Mouse (Mus musculus): ENCODE results near the gene Phactr1. TPM values are rescaled to one million over a fixed set of nuclear protein-coding genes. Genes with fewer than 3 reads are reported as not detected.

Phactr1 gene
- polyA plus RNA-seq, 1 experiment, result 46.9 TPM

DNA sequence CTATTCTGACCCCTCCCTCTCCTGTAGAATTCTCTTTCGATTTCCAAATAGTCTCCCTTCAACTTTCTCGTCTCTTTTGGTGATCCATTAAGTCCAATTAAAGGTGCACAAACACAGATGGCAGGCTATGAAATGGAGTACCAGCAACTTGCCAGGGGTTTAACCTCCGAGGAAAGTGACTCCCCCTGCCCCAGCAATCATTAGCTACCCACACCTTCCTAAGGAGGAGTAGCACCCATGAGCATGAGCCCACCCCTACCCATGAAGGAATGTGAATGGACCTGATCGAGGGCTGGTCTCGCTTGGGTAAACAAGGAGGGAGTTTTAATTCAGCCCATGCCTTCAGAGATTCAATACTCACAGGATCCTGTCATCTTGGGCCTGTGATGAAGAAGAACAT, 268.9 kb downstream of the Phactr1 start:
- 88% methylated on average over 5 of the region's 5 CpGs for WGBS

DNA sequence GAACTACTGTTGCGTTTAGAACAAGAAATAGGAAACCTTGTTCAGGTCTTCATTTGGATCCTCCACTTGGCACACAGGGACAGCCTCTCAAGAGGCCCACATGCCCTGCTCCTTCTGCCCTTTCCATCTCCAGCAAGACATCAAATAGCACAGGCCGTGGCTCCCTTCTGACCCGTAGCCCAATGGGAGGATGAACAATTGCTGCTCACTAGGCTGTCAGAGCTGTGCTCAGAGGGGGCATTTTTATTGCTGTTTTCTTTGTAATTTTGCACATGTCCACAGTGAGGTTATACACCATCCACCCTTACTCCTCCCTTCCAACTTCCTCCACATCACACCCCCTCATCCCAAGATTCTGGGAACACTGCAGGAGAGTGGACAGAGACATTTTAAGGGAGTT, 269.6 kb downstream of the Phactr1 start:
- no peak overlapping the region for H3K27ac ChIP-seq (ENCODE audit: insufficient read depth, low read length)
- DNase-seq, result no peak
- H3K4me3 ChIP-seq (replicated peaks; ENCODE audit: insufficient read depth, low read depth, low read length), result no peak overlapping the region
- TF ChIP-seq CTCF (IDR thresholded peaks at IDR 0.05; ENCODE audit: borderline replicate concordance, insufficient read depth, low read depth, low read length) (no peak), POLR2A (IDR thresholded peaks at IDR 0.05; ENCODE audit: borderline replicate concordance, insufficient read depth, low read length) (no peak)
- H3K4me1 ChIP-seq (ENCODE audit: control insufficient read depth, insufficient read depth, low read length), result peaks cover 11% of the 10 kb centered on the region; the same call in 1 of the 2 replicates
- no peaks in the 10 kb centered on the region for H3K27me3 ChIP-seq (ENCODE audit: control insufficient read depth, insufficient read depth, low read length)
- WGBS, result 89% methylated on average over 3 of the region's 3 CpGs

More for the DNA sequence above, 268.9 kb downstream of the Phactr1 start:
- no peak for DNase-seq
- no peak for TF ChIP-seq POLR2A (IDR thresholded peaks at IDR 0.05; ENCODE audit: borderline replicate concordance, insufficient read depth, low read length)
- TF ChIP-seq CTCF (IDR thresholded peaks at IDR 0.05; ENCODE audit: borderline replicate concordance, insufficient read depth, low read depth, low read length), result no peak
- Histone ChIP-seq H3K27ac (ENCODE audit: insufficient read depth, low read length) (no peak overlapping the region), H3K4me1 (ENCODE audit: control insufficient read depth, insufficient read depth, low read length) (peaks cover 12% of the 10 kb centered on the region; the same call in 1 of the 2 replicates), H3K27me3 (ENCODE audit: control insufficient read depth, insufficient read depth, low read length) (no peaks in the 10 kb centered on the region), H3K4me3 (replicated peaks; ENCODE audit: insufficient read depth, low read depth, low read length) (no peak overlapping the region)

DNA sequence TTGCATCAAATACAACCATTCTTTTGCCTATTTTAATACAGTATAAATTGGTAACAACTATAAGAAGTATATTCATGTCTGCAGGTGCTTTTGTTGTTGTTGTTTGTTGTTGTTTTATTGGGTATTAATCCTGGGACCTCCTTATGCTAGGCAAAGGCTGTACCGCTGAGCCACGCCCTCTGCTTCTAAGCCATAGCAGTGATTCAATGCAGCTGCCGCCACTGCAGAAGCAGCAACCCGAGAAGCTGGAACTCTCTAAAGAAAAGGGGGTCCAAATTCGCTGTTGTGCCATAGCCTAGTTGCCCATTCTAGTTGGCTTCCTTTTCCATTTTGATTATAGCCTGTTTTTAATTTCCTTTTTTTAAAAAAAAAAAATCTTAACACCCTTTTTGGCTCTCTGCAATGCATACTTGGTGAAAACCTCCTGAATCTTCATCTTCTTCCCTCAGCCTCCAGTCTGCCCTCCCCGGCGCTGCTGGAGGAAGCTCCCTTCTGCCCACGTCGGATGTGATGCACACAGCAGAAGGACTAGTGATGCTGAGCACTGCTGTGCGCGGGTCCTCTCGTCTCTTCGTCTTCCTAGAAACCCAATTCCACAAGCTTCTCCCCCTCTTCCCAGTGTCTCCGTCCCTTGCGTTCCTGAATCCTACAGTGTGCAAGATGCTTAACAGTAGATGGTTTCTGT, 271.8 kb downstream of the Phactr1 start:
- H3K27me3 ChIP-seq (ENCODE audit: control insufficient read depth, insufficient read depth, low read length), result no peaks in the 10 kb centered on the region
- peaks cover 11% of the 10 kb centered on the region; the same call in 1 of the 2 replicates for H3K4me1 ChIP-seq (ENCODE audit: control insufficient read depth, insufficient read depth, low read length)
- no peak for DNase-seq
- TF ChIP-seq POLR2A (IDR thresholded peaks at IDR 0.05; ENCODE audit: borderline replicate concordance, insufficient read depth, low read length), result no peak
- no peak for TF ChIP-seq CTCF (IDR thresholded peaks at IDR 0.05; ENCODE audit: borderline replicate concordance, insufficient read depth, low read depth, low read length)
- H3K4me3 ChIP-seq (replicated peaks; ENCODE audit: insufficient read depth, low read depth, low read length), result no peak overlapping the region
- H3K27ac ChIP-seq (ENCODE audit: insufficient read depth, low read length), result no peak overlapping the region
- WGBS, result 89% methylated on average over 15 of the region's 15 CpGs

DNA sequence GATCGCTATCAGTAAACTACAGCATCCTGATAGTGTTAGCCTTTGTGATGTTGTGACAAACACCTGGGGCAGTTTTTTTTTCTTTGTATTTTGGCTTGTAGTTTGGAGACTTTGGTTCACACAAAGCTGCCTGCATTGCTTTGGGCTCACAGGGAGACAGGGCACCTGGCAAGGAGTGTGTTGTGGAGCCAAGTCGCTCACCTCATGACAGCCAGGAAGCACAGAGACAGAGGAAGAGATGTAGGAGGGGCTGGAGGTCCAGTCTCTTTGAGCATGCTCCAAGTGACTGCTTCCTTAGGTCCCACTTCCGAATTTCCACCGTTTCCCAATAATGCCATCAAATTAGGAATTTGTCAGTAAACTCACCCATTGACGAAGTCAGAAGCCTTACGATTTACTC, 272.6 kb downstream of the Phactr1 start:
- H3K27me3 ChIP-seq (ENCODE audit: control insufficient read depth, insufficient read depth, low read length), result no peaks in the 10 kb centered on the region
- no peak for DNase-seq
- peaks cover 11% of the 10 kb centered on the region; the same call in 1 of the 2 replicates for H3K4me1 ChIP-seq (ENCODE audit: control insufficient read depth, insufficient read depth, low read length)
- TF ChIP-seq CTCF (IDR thresholded peaks at IDR 0.05; ENCODE audit: borderline replicate concordance, insufficient read depth, low read depth, low read length) (no peak), POLR2A (IDR thresholded peaks at IDR 0.05; ENCODE audit: borderline replicate concordance, insufficient read depth, low read length) (no peak)
- no peak overlapping the region for H3K27ac ChIP-seq (ENCODE audit: insufficient read depth, low read length)
- H3K4me3 ChIP-seq (replicated peaks; ENCODE audit: insufficient read depth, low read depth, low read length), result no peak overlapping the region
- WGBS, result 89% methylated on average over 6 of the region's 6 CpGs

DNA sequence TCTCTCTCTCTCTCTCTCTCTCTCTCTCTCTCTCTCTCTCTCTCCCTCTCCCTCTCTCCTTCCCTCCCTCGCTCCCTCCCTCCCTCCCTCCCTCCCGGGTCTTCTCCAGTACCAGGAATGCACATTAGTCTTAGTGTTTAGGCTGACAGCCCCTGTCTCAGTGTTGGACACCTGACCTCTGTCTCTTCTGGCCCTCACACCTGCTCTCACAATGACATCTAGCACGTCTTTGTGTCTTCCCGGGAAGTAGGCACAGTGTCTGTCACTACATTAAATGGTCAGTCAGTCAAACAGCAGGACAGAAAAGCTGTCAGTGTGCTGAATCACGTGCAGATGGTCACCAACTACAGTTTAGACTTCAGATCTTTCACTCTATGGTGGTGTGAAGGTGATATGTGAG, 273.7 kb downstream of the Phactr1 start:
- Histone ChIP-seq H3K4me1 (ENCODE audit: control insufficient read depth, insufficient read depth, low read length) (peaks cover 5% of the 10 kb centered on the region; the same call in 1 of the 2 replicates), H3K27ac (ENCODE audit: insufficient read depth, low read length) (no peak overlapping the region), H3K4me3 (replicated peaks; ENCODE audit: insufficient read depth, low read depth, low read length) (no peak overlapping the region), H3K27me3 (ENCODE audit: control insufficient read depth, insufficient read depth, low read length) (no peaks in the 10 kb centered on the region)
- TF ChIP-seq POLR2A (IDR thresholded peaks at IDR 0.05; ENCODE audit: borderline replicate concordance, insufficient read depth, low read length), result no peak
- no peak for TF ChIP-seq CTCF (IDR thresholded peaks at IDR 0.05; ENCODE audit: borderline replicate concordance, insufficient read depth, low read depth, low read length)
- no peak for DNase-seq
- WGBS, result 46% methylated on average over 5 of the region's 5 CpGs

DNA sequence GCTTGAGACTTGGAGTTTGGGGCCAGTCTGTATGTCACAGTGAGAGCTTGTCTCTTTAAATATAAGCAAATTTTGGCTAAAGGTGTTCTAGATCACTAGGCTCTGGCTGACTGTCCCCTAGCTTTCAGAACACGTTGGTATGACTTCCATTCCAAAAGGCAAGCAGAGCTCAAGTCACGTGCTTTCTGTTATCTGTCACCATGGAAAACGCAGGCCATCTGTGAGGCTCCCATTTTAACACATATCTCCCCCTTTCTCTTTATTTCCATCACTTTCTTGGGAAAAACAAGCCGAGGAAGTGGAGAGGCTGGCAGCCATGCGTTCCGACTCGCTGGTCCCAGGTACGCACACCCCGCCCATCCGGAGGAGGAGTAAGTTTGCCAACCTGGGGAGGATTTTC, 275.9 kb downstream of the Phactr1 start:
- H3K4me1 ChIP-seq (ENCODE audit: control insufficient read depth, insufficient read depth, low read length), result peaks cover 3% of the 10 kb centered on the region; the same call in 1 of the 2 replicates
- no peak overlapping the region for H3K27ac ChIP-seq (ENCODE audit: insufficient read depth, low read length)
- TF ChIP-seq CTCF (IDR thresholded peaks at IDR 0.05; ENCODE audit: borderline replicate concordance, insufficient read depth, low read depth, low read length) (no peak), POLR2A (IDR thresholded peaks at IDR 0.05; ENCODE audit: borderline replicate concordance, insufficient read depth, low read length) (no peak)
- no peak overlapping the region for H3K4me3 ChIP-seq (replicated peaks; ENCODE audit: insufficient read depth, low read depth, low read length)
- DNase-seq, result no peak
- H3K27me3 ChIP-seq (ENCODE audit: control insufficient read depth, insufficient read depth, low read length), result no peaks in the 10 kb centered on the region
- WGBS, result 81% methylated on average over 10 of the region's 10 CpGs

DNA sequence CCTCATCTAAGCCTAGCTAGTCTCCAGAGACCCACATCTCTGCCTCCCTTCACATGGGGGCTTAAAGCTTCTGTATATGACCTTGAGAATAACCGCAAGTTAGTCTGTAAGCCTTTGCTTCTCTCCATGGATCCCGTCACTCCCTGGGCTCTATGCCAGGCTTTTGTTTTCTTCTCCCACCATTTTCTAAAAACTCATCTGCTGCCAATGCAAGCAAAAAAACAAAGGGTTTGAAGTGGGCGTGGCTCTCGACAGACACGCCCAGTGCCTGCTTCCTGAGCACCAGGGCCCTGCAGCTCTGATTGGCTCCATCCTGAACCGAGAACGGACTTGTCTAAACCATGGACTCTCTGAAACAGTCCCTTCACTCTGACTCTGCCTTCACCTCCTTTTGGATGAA, 277.4 kb downstream of the Phactr1 start:
- TF ChIP-seq CTCF (IDR thresholded peaks at IDR 0.05; ENCODE audit: borderline replicate concordance, insufficient read depth, low read depth, low read length), result no peak
- Histone ChIP-seq H3K27me3 (ENCODE audit: control insufficient read depth, insufficient read depth, low read length) (no peaks in the 10 kb centered on the region), H3K4me3 (replicated peaks; ENCODE audit: insufficient read depth, low read depth, low read length) (no peak overlapping the region), H3K4me1 (ENCODE audit: control insufficient read depth, insufficient read depth, low read length) (0 out of 2 replicates have a peak, but pooled peaks cover 2% of the 10 kb centered on the region), H3K27ac (ENCODE audit: insufficient read depth, low read length) (no peak overlapping the region)
- 65% methylated on average over 7 of the region's 7 CpGs for WGBS
- no peak for DNase-seq

DNA sequence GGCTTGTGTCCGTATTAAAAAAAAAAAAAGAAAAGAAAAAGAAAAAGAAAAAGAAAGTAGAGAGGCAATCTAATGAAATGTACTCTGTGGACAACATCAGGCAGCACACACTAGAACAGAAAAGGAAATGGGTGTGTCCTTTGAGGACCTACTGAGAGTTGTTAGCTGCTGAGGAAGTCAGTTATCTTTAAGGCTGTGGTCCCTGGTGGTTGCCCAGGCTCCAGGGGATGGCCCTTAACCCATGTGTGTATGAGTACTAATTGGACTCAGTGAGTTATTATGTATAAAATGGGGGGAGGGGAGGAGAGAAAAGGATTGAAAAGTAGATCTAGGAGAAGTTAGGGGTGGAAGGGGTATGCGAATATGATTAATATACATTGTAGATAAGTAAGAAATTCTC, 278.4 kb downstream of the Phactr1 start:
- WGBS, result 95% methylated on average over 2 of the region's 2 CpGs
- H3K27me3 ChIP-seq (ENCODE audit: control insufficient read depth, insufficient read depth, low read length), result no peaks in the 10 kb centered on the region
- H3K4me1 ChIP-seq (ENCODE audit: control insufficient read depth, insufficient read depth, low read length), result 0 out of 2 replicates have a peak, but pooled peaks cover 2% of the 10 kb centered on the region
- H3K4me3 ChIP-seq (replicated peaks; ENCODE audit: insufficient read depth, low read depth, low read length), result no peak overlapping the region
- no peak overlapping the region for H3K27ac ChIP-seq (ENCODE audit: insufficient read depth, low read length)
- TF ChIP-seq CTCF (IDR thresholded peaks at IDR 0.05; ENCODE audit: borderline replicate concordance, insufficient read depth, low read depth, low read length) (no peak), POLR2A (IDR thresholded peaks at IDR 0.05; ENCODE audit: borderline replicate concordance, insufficient read depth, low read length) (no peak)
- no peak for DNase-seq

Measured in cerebellum, adult 2 months (tissue).